Mouse (Mus musculus): Measurements from ENCODE around the gene Laptm4a.

Gene Laptm4a

DNA sequence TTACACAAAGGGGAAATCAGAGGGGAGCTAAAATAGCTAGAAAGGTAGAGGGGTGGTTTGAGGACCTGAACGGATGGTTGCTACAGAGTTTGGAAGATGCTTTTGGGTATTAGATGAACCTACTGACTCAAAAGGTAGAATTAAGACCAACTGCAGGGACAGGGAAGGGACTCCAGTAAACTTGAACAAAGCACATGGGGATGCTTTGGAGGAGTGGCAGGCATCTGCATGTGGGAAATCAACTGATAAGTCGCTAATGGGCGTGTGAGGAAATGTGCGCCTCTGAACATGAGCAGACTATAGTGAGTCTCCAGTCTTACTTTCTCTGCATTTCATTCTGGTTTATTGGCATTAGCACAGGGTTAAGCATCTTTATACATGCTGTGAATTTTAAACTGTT is 9.6 kb downstream of the Laptm4a start:
- POLR2A ChIA-PET: interaction anchor here in 3 of 4 experiments (0.6 to 5.4 kb wide), 6 partner anchors 8 to 431 kb away, joined by 3 to 39 read pairs (median 3); partner anchors contain the start of gene Rhob (in 1 of the 3)
- CTCF ChIA-PET: no interaction called here

DNA sequence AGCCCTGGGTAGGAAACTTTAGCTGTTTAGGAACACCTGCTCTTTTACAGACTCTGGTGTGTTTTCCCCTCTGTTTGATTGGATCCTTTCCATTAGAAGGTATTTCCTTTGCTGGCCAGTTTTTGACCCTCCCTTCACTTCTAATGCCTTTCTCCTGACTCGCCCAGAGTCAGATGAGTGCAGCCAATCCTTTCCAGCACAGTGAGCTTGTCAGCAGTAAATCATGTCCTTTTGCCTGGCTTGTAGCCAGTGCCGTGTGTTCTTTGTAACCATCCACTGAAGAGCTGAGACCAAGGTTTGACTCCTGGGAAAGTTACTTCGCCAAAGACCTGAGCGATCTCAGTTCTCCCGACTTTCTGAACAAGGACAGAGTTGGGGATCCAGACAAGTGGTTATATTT is 13.9 kb downstream of the Laptm4a start:
- ChIA-PET CTCF (interaction anchor here in 3 of 4 experiments (0.6 to 2.3 kb wide), 9 partner anchors 11 to 609 kb away, joined by 3 to 6 read pairs (median 3); partner anchors contain the start of gene Wdr35 (in 1 of the 3)), POLR2A (interaction anchor here in 2 of 4 experiments (0.8 to 6.8 kb wide), 18 partner anchors 9 to 164 kb away, joined by 3 to 60 read pairs (median 6); partner anchors contain the start of genes Laptm4a (in 1 of the 2), Matn3 (in 1 of the 2), Sdc1 (in 1 of the 2) and Ttc32 (in 1 of the 2))

DNA sequence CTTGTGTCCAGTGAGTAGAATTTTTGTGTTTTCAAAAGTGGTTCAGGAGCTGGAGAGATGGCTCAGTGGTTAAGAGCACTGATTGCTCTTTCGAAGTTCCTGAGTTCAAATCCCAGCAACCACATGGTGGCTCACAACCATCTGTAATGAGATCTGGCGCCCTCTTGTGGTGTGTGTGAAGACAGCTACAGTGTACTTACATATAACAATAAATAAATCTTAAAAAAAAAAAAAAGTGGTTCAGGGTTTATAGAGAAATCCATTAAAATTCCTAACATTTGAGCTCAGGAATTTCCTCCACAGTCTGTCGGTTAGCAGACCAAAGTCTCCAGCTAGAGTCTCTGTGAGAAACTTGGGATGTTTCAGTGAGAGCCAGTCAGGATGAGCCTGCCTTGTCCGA is 14.7 kb downstream of the Laptm4a start:
- POLR2A ChIA-PET: interaction anchor here in 3 of 4 experiments (0.6 to 6.8 kb wide), 21 partner anchors 8 to 165 kb away, joined by 3 to 60 read pairs (median 5); partner anchors contain the start of genes Laptm4a (in 1 of the 3), Matn3 (in 1 of the 3), Sdc1 (in 1 of the 3) and Ttc32 (in 1 of the 3)

DNA sequence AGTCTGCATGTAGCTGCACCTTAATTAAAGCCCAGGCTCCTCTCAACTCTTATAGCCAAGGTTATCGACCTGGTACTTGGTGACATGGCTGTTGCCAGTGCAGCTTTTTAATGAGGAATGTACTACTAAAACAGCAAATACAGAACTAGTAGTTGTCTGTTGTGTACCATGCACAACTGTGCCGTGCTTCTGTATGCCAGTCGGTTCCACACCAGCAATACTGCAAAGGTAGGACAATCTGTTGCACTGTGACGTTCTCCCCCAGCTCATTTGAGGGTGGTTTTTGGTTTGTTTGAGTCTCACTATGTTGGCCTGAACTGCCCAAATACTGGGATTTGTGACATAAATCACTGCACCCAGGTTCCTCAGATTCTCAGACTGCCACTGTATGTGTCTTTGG is 18.0 kb downstream of the Laptm4a start:
- ChIA-PET POLR2A (interaction anchor here (0.7 to 6.8 kb wide), 17 partner anchors 10 to 177 kb away, joined by 3 to 60 read pairs (median 6); partner anchors contain the start of genes Sdc1 (in 1 of the 4) and Wdr35 (in 1 of the 4)), CTCF (no interaction called here)

More for the DNA sequence above, 14.7 kb downstream of the Laptm4a start:
- CTCF ChIA-PET: interaction anchor here (0.5 to 2.3 kb wide), 17 partner anchors 12 to 620 kb away, joined by 3 to 6 read pairs (median 4); partner anchors contain the start of gene Wdr35 (in 2 of the 4)

DNA sequence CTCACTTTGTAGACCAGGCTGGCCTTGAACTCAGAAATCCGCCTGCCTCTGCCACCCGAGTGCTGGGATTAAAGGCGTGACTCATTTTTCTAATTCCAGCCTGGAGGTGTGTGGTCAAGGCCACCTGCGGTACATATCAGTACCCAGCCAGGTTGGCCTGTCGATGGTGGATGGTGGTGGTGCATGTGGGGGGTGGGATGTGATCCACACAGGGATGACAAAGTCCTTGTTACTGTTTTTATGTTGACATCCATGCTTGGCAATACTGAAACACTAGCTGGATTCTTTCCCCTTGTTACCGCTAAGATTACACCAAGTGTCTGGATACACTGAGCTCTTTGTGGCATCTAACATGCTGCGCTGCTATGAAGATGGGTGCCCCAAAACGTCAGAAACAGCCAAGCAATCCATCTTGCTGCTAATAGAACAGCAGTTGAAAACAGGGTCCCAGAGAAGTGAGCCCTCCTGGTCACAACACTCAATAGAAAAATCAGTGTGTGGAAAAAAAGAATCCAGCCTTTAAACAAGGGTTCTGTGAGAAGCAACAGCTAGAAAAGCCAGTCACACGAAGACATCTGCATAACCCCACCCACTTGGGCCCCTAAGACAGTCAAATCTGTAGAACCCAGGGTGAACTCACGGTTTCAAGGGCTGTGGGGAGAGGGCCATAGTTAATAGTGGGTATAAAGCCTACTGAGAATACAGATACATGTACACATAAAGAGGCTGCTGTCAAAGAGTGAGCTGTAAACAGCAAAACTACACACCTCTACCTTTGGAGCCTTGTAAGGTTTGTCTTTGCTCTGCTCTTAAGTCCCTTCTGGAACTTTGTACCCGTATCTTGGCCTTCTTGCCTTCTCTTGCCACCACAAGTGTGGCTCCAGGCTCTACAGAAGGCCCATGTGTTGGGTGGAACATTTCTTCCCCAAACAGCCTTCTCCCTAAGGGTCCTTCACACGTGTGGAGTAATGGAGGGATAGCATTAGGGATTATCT is 18.8 kb downstream of the Laptm4a start:
- POLR2A ChIA-PET: interaction anchor here (0.7 to 6.8 kb wide), 57 partner anchors 8 to 599 kb away, joined by 3 to 60 read pairs (median 4); partner anchors contain the start of genes Laptm4a (in 2 of the 4), Rhob (in 2 of the 4), Ttc32 (in 2 of the 4) and Wdr35 (in 2 of the 4)
- CTCF ChIA-PET: interaction anchor here in 2 of 4 experiments (0.5 to 1.3 kb wide), 5 partner anchors 41 to 169 kb away, joined by 3 to 7 read pairs (median 3); partner anchors contain the start of gene Sdc1 (in 1 of the 2)

DNA sequence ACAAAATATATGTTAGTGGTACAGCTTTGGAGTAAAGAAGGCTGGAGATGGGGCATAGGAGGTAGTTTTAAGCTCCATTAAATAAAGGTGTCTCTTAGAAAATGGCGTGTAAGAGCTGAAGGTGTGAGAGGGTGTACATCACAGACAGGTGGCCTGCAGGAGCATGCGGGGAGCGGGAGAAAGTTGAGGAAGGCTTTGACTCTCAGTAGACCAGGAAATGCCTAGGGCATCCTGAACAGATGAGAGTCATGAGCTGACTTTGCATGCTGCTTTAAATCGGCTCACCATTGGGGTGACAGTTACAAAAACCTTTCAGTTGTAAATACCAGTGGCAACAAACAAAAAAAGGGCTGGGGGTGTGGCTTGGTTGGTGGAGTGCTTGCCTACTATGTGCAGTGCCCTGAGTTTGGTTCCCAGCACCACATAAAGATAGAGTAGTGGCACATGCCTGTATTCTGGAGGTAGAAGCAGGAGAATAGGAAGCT is 19.7 kb downstream of the Laptm4a start:
- ChIA-PET CTCF (interaction anchor here in 1 of 4 experiments (0.9 to 1.3 kb wide), 3 partner anchors 52 to 170 kb away, joined by 3 to 5 read pairs (median 3); partner anchors contain the start of gene Sdc1), POLR2A (interaction anchor here (0.6 to 6.8 kb wide), 54 partner anchors 9 to 600 kb away, joined by 3 to 60 read pairs (median 4); partner anchors contain the start of genes Rhob (in 3 of the 4), Laptm4a (in 2 of the 4), Ttc32 (in 2 of the 4) and Wdr35 (in 2 of the 4))

DNA sequence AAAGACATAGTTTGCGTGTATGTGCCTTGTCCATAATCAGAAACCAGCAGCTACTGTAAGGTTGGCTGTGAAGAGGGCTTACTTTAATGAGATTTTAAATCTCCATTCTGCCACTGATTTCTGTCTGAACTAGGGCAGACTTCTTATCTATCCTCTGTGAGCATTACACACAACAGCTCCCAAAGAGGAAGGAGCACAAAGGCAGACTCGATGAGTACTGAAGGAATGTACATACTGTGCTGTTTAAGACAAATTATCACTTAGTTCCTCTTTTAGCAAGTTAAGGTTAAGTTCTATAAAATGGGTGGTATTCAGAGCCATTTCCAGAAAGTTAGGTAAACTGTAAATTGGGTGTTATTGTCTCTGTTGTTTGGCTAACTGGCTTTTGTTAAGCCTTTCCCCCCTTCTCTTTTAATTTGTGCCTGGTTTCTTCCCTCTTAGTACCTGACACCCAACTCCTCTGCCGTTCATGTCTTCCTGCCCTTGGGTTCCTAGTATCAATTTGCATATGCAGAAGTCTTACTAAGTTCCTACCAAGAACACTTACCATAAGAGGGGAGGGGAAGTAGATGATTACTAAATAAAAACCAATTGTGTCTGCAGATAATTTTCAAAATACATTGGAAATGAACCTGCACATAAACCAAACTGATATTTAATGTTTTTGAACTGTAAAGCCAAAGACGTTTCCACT is 20.4 kb downstream of the Laptm4a start:
- ChIA-PET CTCF (interaction anchor here in 1 of 4 experiments (1.3 kb wide), 2 partner anchors 53 to 171 kb away, joined by 3 to 5 read pairs; partner anchors contain the start of gene Sdc1), POLR2A (interaction anchor here (0.6 to 6.8 kb wide), 42 partner anchors 9 to 601 kb away, joined by 3 to 60 read pairs (median 4); partner anchors contain the start of genes Laptm4a (in 2 of the 4), Rhob (in 2 of the 4), Ttc32 (in 2 of the 4) and Wdr35 (in 2 of the 4))

DNA sequence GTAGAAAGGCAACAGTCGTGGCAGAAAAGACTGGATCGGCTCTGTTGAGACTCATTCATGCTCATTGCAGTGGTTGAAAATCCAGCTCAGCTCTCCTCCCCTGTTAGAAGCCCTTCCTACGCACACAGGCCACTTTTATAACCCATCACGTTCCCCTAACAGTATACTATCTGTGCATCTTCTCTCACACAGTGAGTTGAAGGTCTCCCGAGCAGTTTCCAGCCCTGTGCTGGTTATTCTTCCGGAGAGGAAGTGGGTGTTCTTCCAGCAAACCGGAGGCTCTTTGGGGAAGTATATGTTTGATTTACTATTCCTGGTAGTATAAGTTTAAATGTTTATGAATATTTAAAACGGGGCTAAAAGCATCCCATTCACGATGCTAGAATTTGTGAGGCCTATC is 25.7 kb downstream of the Laptm4a start:
- POLR2A ChIA-PET: interaction anchor here in 2 of 4 experiments (0.9 to 1.5 kb wide), 2 partner anchors 11 to 23 kb away, joined by 3 to 4 read pairs; no protein-coding TSS in a partner anchor
- CTCF ChIA-PET: no interaction called here

DNA sequence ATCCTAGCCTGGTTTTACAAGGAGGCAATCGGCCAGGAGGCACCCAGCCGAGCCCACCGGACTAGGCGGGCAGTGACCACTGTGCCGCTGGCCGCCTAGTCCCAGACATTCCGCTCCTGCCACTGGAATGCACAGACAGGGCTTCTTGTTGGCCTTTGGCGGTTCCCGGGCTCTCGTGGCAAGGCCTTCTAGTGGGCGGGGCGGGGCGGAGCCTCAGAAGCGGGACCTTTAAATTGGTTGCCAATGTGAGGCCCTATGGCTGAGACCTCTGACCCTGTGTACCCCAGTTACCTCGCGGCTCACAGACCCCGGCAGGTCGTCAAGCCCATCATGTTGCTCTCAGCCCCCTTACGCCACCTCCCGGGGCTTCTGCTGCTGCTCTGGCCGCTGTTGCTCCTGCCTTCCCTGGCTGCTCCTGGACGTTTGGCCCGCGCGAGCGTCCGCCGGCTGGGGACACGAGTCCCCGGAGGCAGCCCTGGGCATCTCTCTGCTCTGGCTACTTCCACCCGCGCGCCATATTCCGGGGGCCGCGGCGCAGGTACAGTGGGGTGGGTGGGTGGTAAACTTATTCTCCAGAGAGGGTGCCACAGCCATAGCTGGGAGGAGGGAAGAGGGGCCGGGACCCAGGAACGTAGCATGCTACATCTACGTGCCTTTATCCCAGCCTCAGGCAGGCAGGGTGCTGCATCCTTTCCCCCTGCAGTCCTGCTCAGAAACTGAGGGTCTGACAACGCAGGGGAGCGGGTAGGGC is 26.4 kb downstream of the Laptm4a start, which contains the start of gene Matn3:
Gene Matn3, plus strand, starts transcription at position 216 of the 751 bp plus-strand sequence.
- CTCF ChIA-PET: interaction anchor here in 2 of 4 experiments (0.6 to 1.5 kb wide), 2 partner anchors 49 to 249 kb away, joined by 3 read pairs; no protein-coding TSS in a partner anchor
- POLR2A ChIA-PET: interaction anchor here in 2 of 4 experiments (0.8 to 1.8 kb wide), 5 partner anchors 10 to 82 kb away, joined by 3 to 5 read pairs (median 3); partner anchors contain the start of gene Ttc32 (in 1 of the 2)

DNA sequence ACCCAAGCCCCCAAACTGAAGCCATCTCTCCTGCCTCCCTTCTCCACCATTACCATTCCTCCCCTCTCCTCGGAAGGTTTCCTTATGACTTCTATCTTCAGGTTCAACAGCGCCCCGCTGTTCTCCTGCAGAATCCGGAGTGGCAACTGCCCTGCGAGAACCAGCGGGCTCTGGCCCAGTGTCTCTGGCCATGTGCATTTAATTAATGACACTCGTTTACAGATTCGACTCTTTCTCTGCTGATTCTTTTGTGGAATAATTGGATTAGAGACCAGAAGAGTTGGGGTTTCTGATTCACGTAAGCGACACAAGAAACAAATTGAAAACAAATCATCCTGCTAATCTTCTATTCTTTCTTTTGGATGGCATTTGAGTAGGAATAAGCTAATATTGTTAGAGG is 31.7 kb downstream of the Laptm4a start:
- POLR2A ChIA-PET: no interaction called here
- CTCF ChIA-PET: no interaction called here

DNA sequence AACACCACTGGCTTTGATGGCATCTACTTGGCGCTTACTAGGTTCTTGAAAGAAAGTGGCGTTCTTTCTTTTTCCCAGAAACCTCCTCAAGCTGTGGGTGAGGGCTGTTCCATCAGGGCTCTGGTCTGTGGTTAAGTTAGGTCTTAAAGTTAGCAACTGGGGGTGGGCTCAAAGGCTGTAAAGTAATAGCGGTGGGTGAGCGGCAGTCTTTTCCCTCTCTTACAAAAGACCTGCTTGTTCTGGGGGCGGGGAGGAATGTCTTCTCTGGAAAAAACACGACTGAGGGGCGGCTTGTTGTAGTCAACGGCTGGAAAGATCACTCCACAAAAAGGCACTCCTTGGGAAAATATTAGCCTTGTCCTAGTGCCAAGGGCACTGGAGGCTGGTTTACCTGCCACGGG is 32.7 kb downstream of the Laptm4a start:
- POLR2A ChIA-PET: interaction anchor here in 1 of 4 experiments (0.9 to 1.8 kb wide), 3 partner anchors 8 to 31 kb away, joined by 3 to 4 read pairs (median 3); no protein-coding TSS in a partner anchor

DNA sequence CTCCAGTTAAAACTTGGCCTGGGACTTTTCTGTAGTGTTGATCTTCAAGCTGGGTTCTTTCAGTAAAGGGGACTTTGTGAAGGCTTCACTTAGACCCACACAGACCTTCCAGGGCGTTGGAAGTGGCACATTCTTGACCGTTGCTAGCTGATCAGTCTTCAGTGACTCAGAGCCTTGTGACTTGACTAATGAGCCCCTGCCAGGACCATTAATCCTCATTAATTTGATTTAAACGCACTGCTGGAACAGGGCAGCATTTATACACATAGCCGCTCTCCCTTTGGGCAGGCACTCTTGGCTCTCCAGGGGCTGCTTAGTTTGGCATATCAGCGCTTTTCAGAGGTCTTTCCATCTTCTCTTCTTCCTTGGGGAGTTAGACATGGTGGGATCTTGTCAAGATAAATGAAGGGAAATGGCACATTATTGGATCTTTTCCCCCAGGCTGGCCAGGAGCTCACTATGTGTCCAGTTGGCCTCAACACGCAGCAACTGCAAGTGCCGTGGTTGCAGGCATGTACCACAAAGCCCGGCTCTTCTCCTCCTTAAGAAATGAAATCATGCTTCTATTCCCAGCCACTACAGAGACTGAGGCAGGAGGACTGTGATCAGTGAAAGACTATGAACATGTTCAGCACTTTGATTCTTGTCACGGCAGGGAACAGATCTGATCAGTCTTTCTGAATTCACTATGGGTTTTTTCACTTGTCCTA is 40.3 kb downstream of the Laptm4a start:
- POLR2A ChIA-PET: interaction anchor here in 2 of 4 experiments (0.5 to 1.5 kb wide), 3 partner anchors 13 to 429 kb away, joined by 3 to 4 read pairs (median 3); no protein-coding TSS in a partner anchor
- CTCF ChIA-PET: no interaction called here

More for the DNA sequence above, 32.7 kb downstream of the Laptm4a start:
- CTCF ChIA-PET: no interaction called here

DNA sequence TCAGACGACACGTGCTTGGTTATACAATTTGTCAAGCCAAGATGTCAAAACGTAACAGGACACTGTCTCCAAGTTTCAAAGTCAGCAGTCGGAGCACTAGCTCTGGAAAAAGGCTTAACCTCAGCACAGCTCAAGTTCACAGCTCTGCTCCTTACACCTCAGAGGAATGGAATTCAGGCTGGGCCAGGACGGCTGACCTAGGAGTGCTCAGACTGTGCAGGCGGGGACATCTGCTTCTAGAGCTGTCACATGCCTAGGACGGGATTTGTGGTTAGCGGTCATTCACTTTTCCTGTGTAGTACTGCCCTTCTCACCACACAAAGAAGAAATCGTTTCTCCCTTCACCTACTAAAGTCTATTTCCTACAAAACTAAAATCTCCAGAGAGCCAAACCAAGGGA is 48.4 kb downstream of the Laptm4a start:
- POLR2A ChIA-PET: interaction anchor here in 3 of 4 experiments (0.5 to 1.3 kb wide), 10 partner anchors 10 to 84 kb away, joined by 3 to 6 read pairs (median 4); partner anchors contain the start of gene Ttc32 (in 1 of the 3)
- CTCF ChIA-PET: interaction anchor here in 3 of 4 experiments (0.6 to 1.1 kb wide), 3 partner anchors 13 to 312 kb away, joined by 3 to 6 read pairs (median 4); no protein-coding TSS in a partner anchor

DNA sequence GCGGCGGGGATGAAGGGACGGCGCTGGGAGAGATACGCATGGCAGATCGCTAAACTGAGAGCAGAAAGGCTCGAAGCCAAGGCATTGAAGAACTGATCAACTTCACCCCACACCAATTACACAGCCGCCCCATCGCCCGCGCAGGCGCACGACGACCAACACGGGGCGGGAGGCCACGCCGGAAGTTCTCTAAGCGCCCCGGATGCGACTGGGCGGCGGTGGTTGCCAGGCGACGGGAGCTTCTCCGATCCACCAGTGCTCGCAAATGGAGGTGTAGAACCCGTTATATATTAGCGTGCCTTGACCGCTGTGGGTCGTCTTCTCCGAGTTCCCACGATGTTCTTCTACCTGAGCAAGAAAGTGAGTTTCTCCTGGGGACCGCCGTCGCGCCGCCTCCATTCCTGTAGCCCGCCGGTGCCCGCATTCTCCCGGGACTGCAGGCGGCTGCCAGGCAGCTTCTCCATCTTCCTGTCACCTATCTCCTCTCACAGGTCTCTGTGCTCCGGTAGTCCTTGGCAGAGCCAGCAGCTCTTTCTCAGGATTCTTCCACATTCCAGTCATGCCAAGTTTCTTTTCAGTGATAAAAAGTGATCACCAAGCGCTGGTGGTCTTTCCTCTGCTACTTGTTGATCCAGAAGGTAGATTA is 52.5 kb downstream of the Laptm4a start, which contains the start of gene Wdr35:
Gene Wdr35, plus strand, starts transcription at position 73 of the 646 bp plus-strand sequence.
- ChIA-PET CTCF (interaction anchor here in 3 of 4 experiments (0.6 to 1.2 kb wide), 4 partner anchors 38 to 1882 kb away, joined by 3 to 5 read pairs (median 3); no protein-coding TSS in a partner anchor), POLR2A (interaction anchor here in 3 of 4 experiments (0.5 to 2.1 kb wide), 26 partner anchors 9 to 600 kb away, joined by 3 to 12 read pairs (median 4); partner anchors contain the start of genes Ttc32 (in 2 of the 3), Laptm4a (in 1 of the 3) and Sdc1 (in 1 of the 3))

DNA sequence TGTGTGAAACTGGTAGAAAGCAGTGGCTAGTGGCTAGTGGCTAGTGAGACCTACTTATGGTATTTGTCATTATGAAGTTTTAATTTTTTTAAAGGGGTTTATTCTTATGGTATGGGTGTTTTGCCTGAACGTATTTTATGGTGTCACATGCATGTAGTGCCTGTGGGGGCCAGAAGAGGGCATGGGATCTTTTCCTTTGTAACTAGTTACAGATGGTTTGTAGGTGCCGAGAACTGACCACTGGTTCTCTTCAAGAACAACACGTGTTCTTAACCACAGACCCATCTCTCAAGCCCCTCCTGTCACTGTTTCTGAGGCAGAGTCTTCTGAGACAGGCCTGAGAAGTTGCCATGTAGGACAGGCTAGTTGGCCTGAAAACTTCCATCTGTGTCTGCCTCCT is 53.6 kb downstream of the Laptm4a start:
- POLR2A ChIA-PET: interaction anchor here in 2 of 4 experiments (1.2 to 2.1 kb wide), 5 partner anchors 21 to 203 kb away, joined by 3 to 12 read pairs (median 5); no protein-coding TSS in a partner anchor
- CTCF ChIA-PET: interaction anchor here in 1 of 4 experiments (0.6 kb wide), 1 partner anchor 76 kb away, joined by 5 read pairs; no protein-coding TSS in a partner anchor

Measured in embryonic stem cell, embryonic (primary cell).